Mouse (Mus musculus): Measurements from ENCODE around the gene Nup85. TPM values are rescaled to one million over a fixed set of nuclear protein-coding genes. Genes with fewer than 3 reads are reported as not detected.
A peak's percentile ranks its signal among the peaks of the same experiment; 100 is the strongest.

Gene Nup85
- polyA plus RNA-seq, 1 experiment from 2014 or later: 172 TPM

DNA sequence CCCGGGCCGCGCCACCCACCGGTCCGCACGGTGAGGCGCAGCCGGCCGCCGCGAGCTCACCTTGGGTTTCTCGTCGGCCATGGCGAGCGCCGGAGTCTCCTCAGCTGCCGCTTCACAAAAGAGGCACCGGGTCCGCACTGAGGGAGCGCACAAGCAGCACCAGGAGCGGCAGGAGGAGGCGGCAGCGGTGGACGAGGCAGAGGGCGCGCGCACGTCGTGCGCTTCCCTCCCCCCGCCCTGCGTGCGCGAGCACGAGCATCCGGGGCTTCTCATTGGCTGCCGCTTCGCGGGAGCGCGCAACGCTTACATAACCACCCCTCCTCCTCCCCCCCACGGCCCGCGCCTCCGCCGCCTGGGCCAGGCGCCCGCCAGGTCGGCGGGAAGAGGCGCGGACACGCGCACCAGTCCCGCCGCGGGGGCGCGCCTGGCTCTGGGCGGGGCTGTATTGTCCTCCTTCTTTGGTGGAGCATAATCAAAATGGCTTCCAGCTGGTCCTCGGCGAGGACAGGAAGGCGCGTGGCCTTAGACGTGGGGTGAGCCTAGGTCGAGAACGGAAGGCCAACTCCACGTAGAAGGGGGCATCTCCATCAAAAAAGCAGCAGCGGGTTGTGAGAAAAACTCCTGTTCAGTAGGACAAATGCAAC is 28.1 kb upstream of the Nup85 start, which contains the start of gene Sumo2:
Gene Sumo2 (minus strand): TSS at position 239 of the 644 bp plus-strand sequence.
- Histone ChIP-seq H3K36me3 (peaks cover 25% of the 10 kb centered on the region), H3K9ac (replicated peaks) (peak within 1 kb of the TSS; percentile 90), H3K27me3 (no peaks in the 10 kb centered on the region), H3K27ac (replicated peaks) (peak within 1 kb of the TSS; percentile 100), H3K4me2 (replicated peaks) (peak within 1 kb of the TSS; percentile 69), H3K4me1 (peaks cover 17% of the 10 kb centered on the region), H3K9me3 (no peaks in the 10 kb centered on the region), H3K4me3 (peak within 1 kb of the TSS; percentile 77)
- WGBS: 2% methylated on average over 51 of the region's 70 CpGs
- ATAC-seq (ENCODE audit: low FRiP score, low read depth): peak; percentile 92

- no peak overlapping the region for H3K9ac ChIP-seq (replicated peaks)
- ATAC-seq (ENCODE audit: low FRiP score, low read depth): no peak; the same call in 1 of the 2 replicates
Observed at GRCm38 (mm10) chr11:115536856-115537568, 27.2 kb upstream of the Nup85 start.

GRCm38 (mm10) chr11:115538045-115538444 is 26.2 kb upstream of the Nup85 start:
- H3K4me3 ChIP-seq: no peak overlapping the region
- ATAC-seq (ENCODE audit: low FRiP score, low read depth): no peak
- WGBS: 44% methylated on average over 2 of the region's 2 CpGs

More at GRCm38 (mm10) chr11:115536856-115537568, 27.2 kb upstream of the Nup85 start:
- Histone ChIP-seq H3K4me3 (peak overlapping the region; percentile 77), H3K4me2 (replicated peaks) (peak overlapping the region; percentile 69), H3K9me3 (no peaks in the 10 kb centered on the region), H3K27ac (replicated peaks) (peak overlapping the region; percentile 100), H3K4me1 (peaks cover 17% of the 10 kb centered on the region), H3K27me3 (peaks cover 1% of the 10 kb centered on the region; the same call in 1 of the 2 replicates), H3K36me3 (peaks cover 16% of the 10 kb centered on the region)
- 90% methylated on average over 10 of the region's 10 CpGs for WGBS

DNA sequence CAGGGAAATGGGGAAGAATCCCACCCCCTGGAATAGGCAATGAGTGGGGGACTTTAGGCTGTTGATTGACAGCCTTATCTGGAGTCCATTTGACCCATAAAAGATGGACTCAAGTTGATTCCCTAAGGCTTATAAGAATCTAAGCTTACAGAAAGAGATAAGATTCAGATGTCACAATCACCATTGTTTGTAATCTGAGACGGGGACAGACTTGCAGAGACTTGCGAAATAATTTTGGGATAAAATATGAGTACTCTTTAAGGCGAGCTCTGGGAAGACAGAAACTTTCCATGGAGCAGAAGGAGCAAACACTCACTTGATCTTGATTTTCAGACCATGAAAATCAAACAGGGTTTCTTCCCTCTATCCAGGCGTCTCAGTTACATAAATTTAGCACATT is 20.7 kb upstream of the Nup85 start:
- H3K27me3 ChIP-seq: peaks cover 12% of the 10 kb centered on the region
- H3K36me3 ChIP-seq: no peaks in the 10 kb centered on the region
- no peak overlapping the region for H3K4me2 ChIP-seq (replicated peaks)
- H3K4me3 ChIP-seq: no peak overlapping the region
- H3K9me3 ChIP-seq: no peaks in the 10 kb centered on the region
- no peaks in the 10 kb centered on the region for H3K4me1 ChIP-seq
- 86% methylated on average over 4 of the region's 4 CpGs for WGBS
- no peak overlapping the region for H3K9ac ChIP-seq (replicated peaks)
- no peak for ATAC-seq (ENCODE audit: low FRiP score, low read depth)
- H3K27ac ChIP-seq (replicated peaks): no peak overlapping the region

More at GRCm38 (mm10) chr11:115538045-115538444, 26.2 kb upstream of the Nup85 start:
- Histone ChIP-seq H3K36me3 (peaks cover 6% of the 10 kb centered on the region), H3K9ac (replicated peaks) (no peak overlapping the region), H3K4me1 (peaks cover 15% of the 10 kb centered on the region), H3K9me3 (no peaks in the 10 kb centered on the region), H3K27me3 (peaks cover 6% of the 10 kb centered on the region; the same call in 1 of the 2 replicates), H3K4me2 (replicated peaks) (no peak overlapping the region), H3K27ac (replicated peaks) (no peak overlapping the region)

- ATAC-seq (ENCODE audit: low FRiP score, low read depth): no peak
- H3K9me3 ChIP-seq: no peaks in the 10 kb centered on the region
- H3K4me2 ChIP-seq (replicated peaks): no peak overlapping the region
- no peaks in the 10 kb centered on the region for H3K4me1 ChIP-seq
- no peak overlapping the region for H3K4me3 ChIP-seq
- 56% methylated on average over 4 of the region's 4 CpGs for WGBS
- no peaks in the 10 kb centered on the region for H3K27me3 ChIP-seq
- H3K9ac ChIP-seq (replicated peaks): no peak overlapping the region
- H3K36me3 ChIP-seq: no peaks in the 10 kb centered on the region
- no peak overlapping the region for H3K27ac ChIP-seq (replicated peaks)
Observed at GRCm38 (mm10) chr11:115552783-115553182, 11.5 kb upstream of the Nup85 start.

- no peak overlapping the region for H3K4me2 ChIP-seq (replicated peaks)
- no peaks in the 10 kb centered on the region for H3K27me3 ChIP-seq
- no peaks in the 10 kb centered on the region for H3K36me3 ChIP-seq
- H3K27ac ChIP-seq (replicated peaks): no peak overlapping the region
- no peak overlapping the region for H3K4me3 ChIP-seq
- no peak overlapping the region for H3K9ac ChIP-seq (replicated peaks)
- H3K4me1 ChIP-seq: no peaks in the 10 kb centered on the region
- no peaks in the 10 kb centered on the region for H3K9me3 ChIP-seq
- 79% methylated on average over 17 of the region's 17 CpGs for WGBS
- ATAC-seq (ENCODE audit: low FRiP score, low read depth): no peak
Observed at GRCm38 (mm10) chr11:115555717-115556116, 8.5 kb upstream of the Nup85 start.

DNA sequence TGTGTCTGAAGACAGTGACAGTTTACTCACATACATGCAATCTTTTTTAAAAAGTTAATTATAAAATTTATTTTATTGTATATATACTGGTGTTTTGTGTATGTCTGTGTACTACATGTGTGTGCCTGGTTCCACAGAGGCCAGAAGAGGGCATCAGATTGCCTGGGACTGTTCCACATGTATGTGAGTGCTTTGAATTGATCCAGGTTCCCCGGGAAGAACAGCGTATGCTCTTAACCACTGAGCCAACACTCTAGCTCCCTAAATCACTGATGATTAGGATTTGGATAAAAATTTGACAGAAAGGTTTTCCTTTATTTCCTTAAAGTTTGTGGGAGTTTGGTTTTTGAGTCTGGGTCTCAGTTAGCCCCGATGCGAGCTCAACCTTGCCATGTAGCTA is 828 bp upstream of the Nup85 start:
- H3K9ac ChIP-seq (replicated peaks): peak overlapping the region; percentile 83
- ATAC-seq (ENCODE audit: low FRiP score, low read depth): 0 out of 2 replicates have a peak, but pooled peaks have one; percentile 38
- H3K9me3 ChIP-seq: no peaks in the 10 kb centered on the region
- peak overlapping the region; percentile 86 for H3K4me2 ChIP-seq (replicated peaks)
- peaks cover 13% of the 10 kb centered on the region for H3K4me1 ChIP-seq
- H3K27me3 ChIP-seq: no peaks in the 10 kb centered on the region
- peaks cover 23% of the 10 kb centered on the region for H3K36me3 ChIP-seq
- H3K4me3 ChIP-seq: peak overlapping the region; percentile 88
- peak overlapping the region; percentile 78 for H3K27ac ChIP-seq (replicated peaks)
- 46% methylated on average over 4 of the region's 4 CpGs for WGBS

GRCm38 (mm10) chr11:115564961-115565360 is 727 bp downstream of the Nup85 start:
- peak overlapping the region; percentile 86 for H3K4me2 ChIP-seq (replicated peaks)
- H3K4me3 ChIP-seq: peak overlapping the region; percentile 88
- H3K9me3 ChIP-seq: no peaks in the 10 kb centered on the region
- H3K36me3 ChIP-seq: peaks cover 39% of the 10 kb centered on the region
- H3K27me3 ChIP-seq: no peaks in the 10 kb centered on the region
- H3K4me1 ChIP-seq: peaks cover 13% of the 10 kb centered on the region
- peak overlapping the region; percentile 83 for H3K9ac ChIP-seq (replicated peaks)
- no peak overlapping the region for H3K27ac ChIP-seq (replicated peaks)
- ATAC-seq (ENCODE audit: low FRiP score, low read depth): no peak
- WGBS: 21% methylated on average over 7 of the region's 7 CpGs

- Histone ChIP-seq H3K36me3 (peaks cover 72% of the 10 kb centered on the region), H3K27me3 (no peaks in the 10 kb centered on the region), H3K4me3 (no peak overlapping the region), H3K9ac (replicated peaks) (no peak overlapping the region), H3K27ac (replicated peaks) (no peak overlapping the region), H3K9me3 (no peaks in the 10 kb centered on the region), H3K4me2 (replicated peaks) (no peak overlapping the region), H3K4me1 (no peaks in the 10 kb centered on the region)
- ATAC-seq (ENCODE audit: low FRiP score, low read depth): no peak
Observed at GRCm38 (mm10) chr11:115579080-115579479, 14.8 kb downstream of the Nup85 start.

- Histone ChIP-seq H3K4me2 (replicated peaks) (no peak overlapping the region), H3K4me1 (no peaks in the 10 kb centered on the region), H3K9ac (replicated peaks) (no peak overlapping the region), H3K4me3 (no peak overlapping the region), H3K27me3 (no peaks in the 10 kb centered on the region), H3K27ac (replicated peaks) (no peak overlapping the region), H3K36me3 (peaks cover 96% of the 10 kb centered on the region), H3K9me3 (no peaks in the 10 kb centered on the region)
- 84% methylated on average over 10 of the region's 10 CpGs for WGBS
- ATAC-seq (ENCODE audit: low FRiP score, low read depth): no peak
Observed at GRCm38 (mm10) chr11:115582913-115583606, 18.8 kb downstream of the Nup85 start.

GRCm38 (mm10) chr11:115584376-115585073 is 20.3 kb downstream of the Nup85 start:
- H3K4me1 ChIP-seq: no peaks in the 10 kb centered on the region
- no peak overlapping the region for H3K27ac ChIP-seq (replicated peaks)
- no peak overlapping the region for H3K4me3 ChIP-seq
- no peak overlapping the region for H3K9ac ChIP-seq (replicated peaks)
- no peaks in the 10 kb centered on the region for H3K9me3 ChIP-seq
- H3K36me3 ChIP-seq: peaks cover 92% of the 10 kb centered on the region
- WGBS: 90% methylated on average over 10 of the region's 10 CpGs
- no peak overlapping the region for H3K4me2 ChIP-seq (replicated peaks)
- no peaks in the 10 kb centered on the region for H3K27me3 ChIP-seq
- ATAC-seq (ENCODE audit: low FRiP score, low read depth): no peak
